Mouse (Mus musculus) liver, embryonic 14.5 days (tissue): Measurements from ENCODE around the gene Hoxc13. TPM values are rescaled to one million over a fixed set of nuclear protein-coding genes. Genes with fewer than 3 reads are reported as not detected.

ENCODE experiments used
- ATAC-seq: fragments of 200-750 bp; cut with Nextera tagmentation; 2 replicates; pipeline ENCODE4 v1.8.0; 2017; ENCODE audit warnings: moderate number of reproducible peaks, mild to moderate bottlenecking, moderate library complexity; ENCODE audit not compliant: insufficient read depth
- DNase-seq, 3 experiments: peaks; one replicate each; pipeline ENCODE4 v3.0.0-alpha.2; 2012 to 2013; ENCODE audit warnings: low read depth in 3 of 3, low spot score in 3 of 3
- H3K27ac ChIP-seq: fragments of 300-500 bp; sonication (generic); 2 replicates; pipeline ENCODE4 v1.5.1; 2014; ENCODE audit warnings: moderate library complexity, mild to moderate bottlenecking, control low read depth, inconsistent platforms
- H3K27me3 ChIP-seq: fragments of 300-500 bp; sonication (generic); 2 replicates; pipeline ENCODE4 v1.6.1; 2014; ENCODE audit warnings: mild to moderate bottlenecking, low read length, moderate library complexity; ENCODE audit not compliant: control insufficient read depth, insufficient read depth
- H3K36me3 ChIP-seq: fragments of 300-500 bp; sonication (generic); replicated peaks from 2 replicates; pipeline ENCODE4 v1.6.1; 2014; ENCODE audit warnings: low read depth; ENCODE audit not compliant: control insufficient read depth, insufficient read depth
- H3K4me1 ChIP-seq, 2 experiments: fragments of 200-500 bp in 1 of 2; fragments of 300-500 bp in 1 of 2; sonication (generic) in 1 of 2; replicated peaks; 2 replicates each; pipeline ENCODE4 v1.6.1; 2012 to 2014; ENCODE audit warnings: antibody characterized with exemption in 1 of 2, inconsistent platforms in 1 of 2, low read length in 1 of 2; ENCODE audit not compliant: control insufficient read depth in 2 of 2, insufficient read depth in 2 of 2
- H3K4me2 ChIP-seq: fragments of 300-500 bp; sonication (generic); 2 replicates; pipeline ENCODE4 v1.6.1; 2014; ENCODE audit warnings: low read depth, mild to moderate bottlenecking, control low read depth, moderate library complexity
- H3K4me3 ChIP-seq, 2 experiments: fragments of 200-500 bp in 1 of 2; fragments of 300-500 bp in 1 of 2; sonication (generic) in 1 of 2; 2 replicates each; pipeline ENCODE4 v1.5.1; 2012 to 2014; ENCODE audit warnings: low read depth in 2 of 2, low read length in 2 of 2, mild to moderate bottlenecking in 2 of 2, control low read depth in 1 of 2, inconsistent platforms in 1 of 2, moderate library complexity in 1 of 2; ENCODE audit not compliant: insufficient read depth in 1 of 2
- H3K9ac ChIP-seq: fragments of 300-500 bp; sonication (generic); replicated peaks from 2 replicates; pipeline ENCODE4 v1.6.1; 2014; ENCODE audit warnings: mild to moderate bottlenecking, control low read depth, moderate library complexity
- H3K9me3 ChIP-seq: fragments of 300-500 bp; sonication (generic); 2 replicates; pipeline ENCODE4 v1.6.1; 2016; ENCODE audit warnings: low read length, mixed read lengths; ENCODE audit not compliant: control insufficient read depth
- CTCF ChIP-seq: IDR thresholded peaks from 2 replicates; pipeline ENCODE4 v1.5.1; 2016; ENCODE audit warnings: antibody characterized with exemption, low read depth, control low read depth
- EP300 ChIP-seq: IDR thresholded peaks from 2 replicates; pipeline ENCODE4 v1.6.1; 2016; ENCODE audit warnings: antibody characterized with exemption, low read depth
- WGBS: fragments of 180-500 bp; shearing (Covaris S2); extraction: QIAGEN DNeasy Blood & Tissue Kit; methylation state at CpG from one replicate; pipeline ENCODE4 v1.1.7; 2014; ENCODE audit not compliant: insufficient replicate concordance; 5-methylcytosine and 5-hydroxymethylcytosine counted together
- polyA plus RNA-seq, 2 experiments: library from polyadenylated mRNA; depleted of rRNA in 1 of 2; stranded (reverse) in 1 of 2; unstranded in 1 of 2; fragments of >200 nt; fragmentation: Nextera tagmentation in 1 of 2; extraction: Ambion mirVana in 1 of 2; gene quantifications; 2 replicates each; pipeline versions ENCODE4 v1.2.1 to v1.2.3; 2012 to 2014

The Hoxc13 gene
- polyA plus RNA-seq, 2 experiments: not detected

GRCm38 (mm10) chr15:102970740-102971139, 49.8 kb downstream of the Hoxc13 start:
- DNase-seq: no peak

GRCm38 (mm10) chr15:102972254-102972653, 51.4 kb downstream of the Hoxc13 start:
- no peak for DNase-seq
- H3K4me3 ChIP-seq: no peak overlapping the region
- ATAC-seq: no peak
- H3K4me1 ChIP-seq: no peaks in the 10 kb centered on the region
- WGBS: under 1% methylated on average over 21 of the region's 21 CpGs
- no peaks in the 10 kb centered on the region for H3K36me3 ChIP-seq
- no peak overlapping the region for H3K4me2 ChIP-seq
- H3K9me3 ChIP-seq: no peaks in the 10 kb centered on the region
- TF ChIP-seq CTCF (no peak), EP300 (no peak)
- no peak overlapping the region for H3K27ac ChIP-seq
- H3K9ac ChIP-seq: no peak overlapping the region
- H3K27me3 ChIP-seq: peaks cover 97% of the 10 kb centered on the region

More at GRCm38 (mm10) chr15:102970740-102971139, 49.8 kb downstream of the Hoxc13 start:
- no peaks in the 10 kb centered on the region for H3K4me1 ChIP-seq
- TF ChIP-seq CTCF: no peak
- 2% methylated on average over 12 of the region's 12 CpGs for WGBS
- peaks cover 97% of the 10 kb centered on the region for H3K27me3 ChIP-seq
- ATAC-seq: no peak
- no peak overlapping the region for H3K4me2 ChIP-seq
- no peaks in the 10 kb centered on the region for H3K9me3 ChIP-seq
- H3K9ac ChIP-seq: no peak overlapping the region
- no peak overlapping the region for H3K4me3 ChIP-seq
- H3K36me3 ChIP-seq: no peaks in the 10 kb centered on the region
- no peak overlapping the region for H3K27ac ChIP-seq

- peaks cover 97% of the 10 kb centered on the region for H3K27me3 ChIP-seq
- no peak overlapping the region for H3K4me2 ChIP-seq
- TF ChIP-seq EP300: no peak
- no peak for TF ChIP-seq CTCF
- H3K4me3 ChIP-seq: no peak overlapping the region
- no peak overlapping the region for H3K27ac ChIP-seq
- no peak overlapping the region for H3K9ac ChIP-seq
- H3K36me3 ChIP-seq: no peaks in the 10 kb centered on the region
- ATAC-seq: no peak
- no peaks in the 10 kb centered on the region for H3K9me3 ChIP-seq
- no peaks in the 10 kb centered on the region for H3K4me1 ChIP-seq
- DNase-seq: no peak
- 3% methylated on average over 6 of the region's 6 CpGs for WGBS
Observed at GRCm38 (mm10) chr15:102972753-102973152, 51.9 kb downstream of the Hoxc13 start.

GRCm38 (mm10) chr15:102975034-102975433, 54.1 kb downstream of the Hoxc13 start:
- Histone ChIP-seq H3K36me3 (no peaks in the 10 kb centered on the region), H3K27me3 (peaks cover 99% of the 10 kb centered on the region), H3K27ac (no peak overlapping the region), H3K4me2 (no peak overlapping the region), H3K9ac (no peak overlapping the region), H3K4me3 (no peak overlapping the region), H3K9me3 (no peaks in the 10 kb centered on the region), H3K4me1 (no peaks in the 10 kb centered on the region)
- WGBS: 3% methylated on average over 7 of the region's 7 CpGs
- no peak for TF ChIP-seq EP300
- no peak for TF ChIP-seq CTCF
- ATAC-seq: no peak
- no peak for DNase-seq

- DNase-seq (no peak), ATAC-seq (no peak)
- Histone ChIP-seq H3K27me3 (peaks cover 99% of the 10 kb centered on the region), H3K9me3 (no peaks in the 10 kb centered on the region), H3K4me1 (no peaks in the 10 kb centered on the region), H3K27ac (no peak overlapping the region), H3K9ac (no peak overlapping the region), H3K4me3 (no peak overlapping the region), H3K4me2 (no peak overlapping the region), H3K36me3 (no peaks in the 10 kb centered on the region)
- 3% methylated on average over 21 of the region's 21 CpGs for WGBS
- TF ChIP-seq EP300: no peak
- no peak for TF ChIP-seq CTCF
Observed at GRCm38 (mm10) chr15:102975688-102976111, 54.8 kb downstream of the Hoxc13 start.
